Comparison of ENCODE assay signal across 7 mouse cellular contexts in genomic region chr5:73338832-73339163, GRCm38 (mm10). TPM values are rescaled to one million over a fixed set of nuclear protein-coding genes. Genes with fewer than 3 reads are reported as not detected.
DNase-seq lines count a peak whose midpoint lies in the region; ATAC-seq lines count a peak whose summit lies in the region.

No protein-coding gene starts in this region.

- peak overlapping the region; percentile 76 for H3K9ac ChIP-seq in lung, embryonic 16.5 days (ENCODE audit: low read length)
- peak overlapping the region; percentile 40; the same call in 1 of the 2 replicates for H3K9ac ChIP-seq in embryonic facial prominence, embryonic 15.5 days
- H3K9ac ChIP-seq in intestine, embryonic 16.5 days (ENCODE audit: low read depth, low read length) = peak overlapping the region; percentile 82
- H3K9ac ChIP-seq in neural tube, embryonic 15.5 days (replicated peaks) = peak overlapping the region; percentile 61

- H3K27me3 ChIP-seq in lung, embryonic 16.5 days (ENCODE audit: control insufficient read depth, insufficient read depth, low read depth, low read length) = no peaks in the 10 kb centered on the region; the same call in 1 of the 2 replicates
- no peaks in the 10 kb centered on the region for H3K27me3 ChIP-seq in embryonic facial prominence, embryonic 15.5 days
- H3K27me3 ChIP-seq in intestine, embryonic 16.5 days (replicated peaks; ENCODE audit: control insufficient read depth, insufficient read depth, low read length) = no peaks in the 10 kb centered on the region
- no peaks in the 10 kb centered on the region for H3K27me3 ChIP-seq in neural tube, embryonic 15.5 days (replicated peaks)

- WGBS in lung, embryonic 16.5 days = 50% methylated on average over 14 of the region's 14 CpGs
- WGBS in embryonic facial prominence, embryonic 15.5 days = 45% methylated on average over 14 of the region's 14 CpGs
- 52% methylated on average over 14 of the region's 14 CpGs for WGBS in intestine, embryonic 16.5 days
- WGBS in neural tube, embryonic 15.5 days = 39% methylated on average over 14 of the region's 14 CpGs

- peak overlapping the region; percentile 62 for H3K4me3 ChIP-seq in lung, embryonic 16.5 days (ENCODE audit: low read length)
- peak overlapping the region; percentile 56 for H3K4me3 ChIP-seq in embryonic facial prominence, embryonic 15.5 days (replicated peaks)
- H3K4me3 ChIP-seq in intestine, embryonic 16.5 days (ENCODE audit: low read length) = peak overlapping the region; percentile 63
- H3K4me3 ChIP-seq in neural tube, embryonic 15.5 days (replicated peaks) = peak overlapping the region; percentile 61

- H3K9me3 ChIP-seq in lung, embryonic 16.5 days (ENCODE audit: control insufficient read depth, low read length) = no peaks in the 10 kb centered on the region
- H3K9me3 ChIP-seq in embryonic facial prominence, embryonic 15.5 days (replicated peaks) = no peaks in the 10 kb centered on the region
- H3K9me3 ChIP-seq in intestine, embryonic 16.5 days (ENCODE audit: control insufficient read depth, low read length) = no peaks in the 10 kb centered on the region
- H3K9me3 ChIP-seq in neural tube, embryonic 15.5 days (replicated peaks) = no peaks in the 10 kb centered on the region

- no peak overlapping the region; the same call in 1 of the 2 replicates for H3K27ac ChIP-seq in lung, embryonic 16.5 days (ENCODE audit: low read length)
- H3K27ac ChIP-seq in embryonic facial prominence, embryonic 15.5 days (replicated peaks) = no peak overlapping the region
- peak overlapping the region; percentile 94 for H3K27ac ChIP-seq in intestine, embryonic 16.5 days (ENCODE audit: low read length)
- H3K27ac ChIP-seq in neural tube, embryonic 15.5 days (replicated peaks) = peak overlapping the region; percentile 68; the same call in 1 of the 2 replicates

- H3K36me3 ChIP-seq in lung, embryonic 16.5 days (ENCODE audit: control insufficient read depth, insufficient read depth, low read length) = no peaks in the 10 kb centered on the region
- no peaks in the 10 kb centered on the region for H3K36me3 ChIP-seq in embryonic facial prominence, embryonic 15.5 days
- H3K36me3 ChIP-seq in intestine, embryonic 16.5 days (ENCODE audit: control insufficient read depth, insufficient read depth, low read length) = no peaks in the 10 kb centered on the region
- no peaks in the 10 kb centered on the region for H3K36me3 ChIP-seq in neural tube, embryonic 15.5 days

- peaks cover 2% of the 10 kb centered on the region; the same call in 1 of the 2 replicates for H3K4me1 ChIP-seq in lung, embryonic 16.5 days (replicated peaks; ENCODE audit: control insufficient read depth, insufficient read depth, low read length)
- peaks cover 14% of the 10 kb centered on the region for H3K4me1 ChIP-seq in embryonic facial prominence, embryonic 15.5 days
- H3K4me1 ChIP-seq in intestine, embryonic 16.5 days (ENCODE audit: control insufficient read depth, insufficient read depth, low read length) = peaks cover 18% of the 10 kb centered on the region
- H3K4me1 ChIP-seq in neural tube, embryonic 15.5 days = peaks cover 15% of the 10 kb centered on the region

- DNase-seq in lung, postnatal 10 days = no peak
- DNase-seq in cerebellum, adult 11 months = no peak
- DNase-seq in B cell, adult 2 months = no peak

- H3K4me2 ChIP-seq in lung, embryonic 16.5 days (ENCODE audit: low read depth, low read length) = peak overlapping the region; percentile 85
- peak overlapping the region; percentile 90 for H3K4me2 ChIP-seq in embryonic facial prominence, embryonic 15.5 days (replicated peaks)
- H3K4me2 ChIP-seq in intestine, embryonic 16.5 days (ENCODE audit: low read depth, low read length) = peak overlapping the region; percentile 80
- peak overlapping the region; percentile 88 for H3K4me2 ChIP-seq in neural tube, embryonic 15.5 days

- ATAC-seq in lung, embryonic 16.5 days (ENCODE audit: low read depth) = no peak
- 0 out of 2 replicates have a peak, but pooled peaks have one; percentile 36 for ATAC-seq in embryonic facial prominence, embryonic 15.5 days (ENCODE audit: insufficient number of reproducible peaks, low FRiP score, low TSS enrichment, low read depth)
- peak; percentile 10; the same call in 1 of the 2 replicates for ATAC-seq in intestine, embryonic 16.5 days
- peak; percentile 53 for ATAC-seq in neural tube, embryonic 15.5 days (ENCODE audit: low FRiP score)

RNA-seq across cellular contexts. Expression of gene Ociad2, which starts 2.0 kb away (rescaled TPM):
- 43.5 and 53.4 TPM in 2 replicates for polyA plus RNA-seq in lung, embryonic 16.5 days (2015; fragmentation: Nextera tagmentation; extraction: Ambion mirVana)
- 12.0 and 13.5 TPM in 2 replicates for polyA plus RNA-seq in embryonic facial prominence, embryonic 15.5 days (2015; fragmentation: Nextera tagmentation; extraction: Ambion mirVana)
- 273 and 289 TPM in 2 replicates for polyA plus RNA-seq in intestine, embryonic 16.5 days (2015; fragmentation: Nextera tagmentation; extraction: Ambion mirVana)
- polyA plus RNA-seq in neural tube, embryonic 15.5 days (2015; fragmentation: Nextera tagmentation; extraction: Ambion mirVana) = 25.4 and 35.8 TPM in 2 replicates

RNA-seq across cellular contexts. Expression of gene Ociad1, which starts 46.2 kb away (rescaled TPM):
- 231 and 244 TPM in 2 replicates for polyA plus RNA-seq in lung, embryonic 16.5 days (2015; fragmentation: Nextera tagmentation; extraction: Ambion mirVana)
- polyA plus RNA-seq in embryonic facial prominence, embryonic 15.5 days (2015; fragmentation: Nextera tagmentation; extraction: Ambion mirVana) = 234 and 236 TPM in 2 replicates
- polyA plus RNA-seq in intestine, embryonic 16.5 days (2015; fragmentation: Nextera tagmentation; extraction: Ambion mirVana) = 250 and 270 TPM in 2 replicates
- 376 and 411 TPM in 2 replicates for polyA plus RNA-seq in neural tube, embryonic 15.5 days (2015; fragmentation: Nextera tagmentation; extraction: Ambion mirVana)

Comparison
In these comparisons a context has a peak if more than half of its experiments do, and no peak if none do; other contexts are left out.
1. H3K27ac ChIP-seq: peak in intestine, embryonic 16.5 days (single experiment) and neural tube, embryonic 15.5 days (single experiment); none in lung, embryonic 16.5 days (single experiment) and embryonic facial prominence, embryonic 15.5 days (single experiment).
2. Peak in every context shown above with its lines, with median percentiles within 50 percentile points of each other: H3K4me2 ChIP-seq, H3K4me3 ChIP-seq and H3K9ac ChIP-seq.